Mouse (Mus musculus): ENCODE measurements around the gene Olfr561.

The Olfr561 gene

DNA sequence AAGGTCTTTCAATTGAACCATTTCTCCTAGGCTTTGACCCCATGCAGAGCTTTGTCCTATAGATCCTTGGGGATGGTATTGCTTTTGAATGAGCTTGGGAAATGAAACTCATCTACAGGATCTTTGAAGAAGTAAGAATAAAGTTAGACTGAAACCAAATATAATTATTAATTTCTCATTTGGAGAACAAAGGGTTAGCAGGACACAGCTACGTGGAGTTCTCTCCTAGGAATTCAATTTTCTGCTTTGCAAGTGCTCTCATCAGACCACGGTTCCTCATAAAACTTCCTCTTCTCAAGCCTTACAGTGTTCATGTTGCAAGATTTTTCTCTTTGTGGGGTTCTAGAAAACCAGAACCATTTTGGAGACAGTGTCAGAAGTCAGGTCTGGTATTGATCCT lies at the start of gene Olfr561:
Gene Olfr561, plus strand, starts transcription at position 301 of the 400 bp plus-strand sequence.
- DNase-seq = no peak

DNA sequence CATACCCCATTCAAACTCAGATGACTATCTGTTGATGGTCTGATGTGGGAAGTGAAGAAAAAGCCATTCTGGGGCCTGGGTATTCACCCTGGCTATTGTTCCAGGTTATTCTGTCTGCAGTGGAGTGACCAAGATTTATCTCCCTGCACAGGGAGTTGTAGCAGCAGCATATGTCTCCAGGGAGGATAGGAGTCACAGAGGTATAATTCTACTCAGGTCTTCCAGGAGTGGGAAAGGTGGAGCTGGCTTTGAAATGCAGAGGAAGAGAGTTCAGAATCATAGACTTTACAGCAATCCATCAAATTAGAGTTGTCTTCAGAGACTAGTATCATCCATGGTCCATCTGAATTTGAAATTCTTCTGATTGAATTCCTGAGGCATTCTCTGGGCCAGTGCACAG lies 43.6 kb upstream of the Olfr561 start, which contains the start of gene Olfr559:
Gene Olfr559, minus strand, starts transcription at position 101 of the 400 bp plus-strand sequence.
- DNase-seq = no peak

DNA sequence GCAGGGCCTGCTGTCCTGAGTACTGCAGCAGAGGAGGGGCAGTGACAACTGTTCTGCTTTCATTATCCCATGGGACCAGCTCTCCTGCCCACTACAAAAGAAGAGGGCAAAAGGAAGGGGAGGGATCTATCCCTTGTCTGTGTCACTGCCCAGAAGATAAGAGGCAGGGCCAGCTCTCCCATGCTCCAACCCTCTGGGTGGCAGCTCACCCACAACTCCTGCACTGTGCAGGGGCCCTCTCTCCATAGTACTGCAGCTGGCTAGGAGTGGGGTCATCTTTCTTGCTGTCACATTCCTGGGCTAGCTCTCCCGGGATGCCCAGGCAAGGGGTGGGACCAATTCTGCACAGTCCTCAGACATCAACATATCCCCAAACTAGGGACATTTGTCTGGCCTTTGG lies 37.2 kb upstream of the Olfr561 start:
- no peak for DNase-seq

DNA sequence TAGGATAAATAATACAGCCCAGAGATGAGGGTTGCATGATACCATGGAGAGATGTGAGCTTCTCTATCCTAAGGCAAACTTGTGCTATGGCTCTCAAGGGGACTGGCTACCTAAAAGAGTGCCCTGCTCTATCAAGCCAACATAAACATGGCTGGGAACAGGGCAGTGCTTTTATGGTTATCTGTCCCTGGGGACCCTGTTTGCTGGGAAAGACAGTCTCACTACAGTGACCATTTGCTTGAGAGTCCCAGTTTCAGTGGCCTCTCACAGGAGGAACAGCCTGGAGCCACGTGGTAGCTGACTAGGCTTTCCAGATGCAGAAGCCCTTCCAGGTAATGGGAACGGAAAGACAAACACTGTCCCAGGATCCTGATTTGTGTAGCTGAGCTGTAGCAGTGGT lies 33.3 kb upstream of the Olfr561 start:
- no peak for DNase-seq

DNA sequence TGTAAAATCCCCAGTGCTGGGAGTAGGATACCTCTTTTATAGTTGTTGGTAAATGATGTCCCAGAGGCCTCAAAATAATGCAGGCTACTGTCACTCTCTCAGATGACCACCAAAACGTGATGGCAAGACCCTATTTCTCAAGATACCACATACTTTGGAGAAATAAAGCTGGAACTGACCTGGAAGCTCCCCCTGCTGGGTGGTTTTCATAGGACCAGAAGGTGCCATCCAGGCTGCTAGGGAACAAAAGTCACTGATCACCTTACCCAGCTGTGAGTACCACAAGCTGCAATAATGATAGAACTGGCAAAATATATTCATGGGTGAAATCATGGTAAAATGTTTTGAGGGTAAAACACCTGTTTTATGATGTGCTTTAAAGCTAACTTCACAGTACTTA lies 18.9 kb upstream of the Olfr561 start:
- no peak for DNase-seq

DNA sequence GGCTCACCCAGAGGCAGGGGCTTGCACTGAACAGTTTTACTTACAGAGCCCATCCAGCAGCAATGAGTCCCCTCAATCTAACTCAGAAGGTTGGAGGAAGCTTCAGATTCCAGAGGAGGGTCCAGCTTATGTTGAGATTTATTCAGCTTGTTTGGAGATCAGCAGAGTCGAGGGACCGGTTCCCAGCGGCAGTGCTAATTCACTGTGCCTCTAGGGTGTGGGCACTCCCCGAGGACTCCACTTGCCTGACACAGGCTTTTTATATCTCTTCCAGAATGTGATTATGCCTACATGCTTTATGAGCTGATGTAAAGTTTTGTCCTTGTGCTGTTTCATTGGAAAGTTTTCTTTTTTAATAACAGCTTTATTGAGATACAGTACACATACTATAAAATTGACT lies 11.8 kb upstream of the Olfr561 start, which contains the start of the genes Olfr560 and Olfr78:
Gene Olfr560, minus strand, starts transcription at position 101 of the 400 bp plus-strand sequence.
Gene Olfr78, minus strand, starts transcription at position 206 of the 400 bp plus-strand sequence.
- DNase-seq = no peak

DNA sequence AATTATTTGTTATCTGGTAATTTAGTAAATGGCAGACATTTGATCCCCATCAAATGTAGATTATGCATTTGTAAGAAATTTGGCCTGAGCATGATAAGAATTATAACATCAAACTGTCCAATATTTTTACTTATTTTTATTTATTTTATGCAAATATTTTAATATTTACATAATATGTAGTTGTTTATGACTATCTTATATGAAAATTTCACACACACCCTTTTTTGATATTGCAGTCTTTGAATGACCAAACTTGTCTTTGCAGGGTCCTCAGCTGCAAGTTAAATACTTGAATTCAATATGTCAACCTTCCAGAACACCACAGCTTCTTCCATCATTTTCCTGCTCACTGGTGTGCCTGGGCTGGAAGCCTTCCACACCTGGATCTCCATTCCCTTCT lies 32.2 kb downstream of the Olfr561 start, which contains the start of gene Olfr564:
Gene Olfr564, plus strand, starts transcription at position 301 of the 400 bp plus-strand sequence.
- DNase-seq = no peak

All from kidney, adult 11 months (tissue).